Mouse (Mus musculus) c-Kit-positive CD71-positive TER-119-negative erythroid progenitor cells, embryonic 14.5 days (primary cell): Measurements from ENCODE around the gene Lama1.
"Not testable (repeated sequence)": the region's sequence is repeated elsewhere in the genome, so short reads cannot be mapped to it uniquely, and the experiment has no call there.

ENCODE experiments used
- DNase-seq: peaks from one replicate; pipeline ENCODE4 v3.0.0-alpha.2; 2013; ENCODE audit warnings: low read depth

The Lama1 gene

DNA sequence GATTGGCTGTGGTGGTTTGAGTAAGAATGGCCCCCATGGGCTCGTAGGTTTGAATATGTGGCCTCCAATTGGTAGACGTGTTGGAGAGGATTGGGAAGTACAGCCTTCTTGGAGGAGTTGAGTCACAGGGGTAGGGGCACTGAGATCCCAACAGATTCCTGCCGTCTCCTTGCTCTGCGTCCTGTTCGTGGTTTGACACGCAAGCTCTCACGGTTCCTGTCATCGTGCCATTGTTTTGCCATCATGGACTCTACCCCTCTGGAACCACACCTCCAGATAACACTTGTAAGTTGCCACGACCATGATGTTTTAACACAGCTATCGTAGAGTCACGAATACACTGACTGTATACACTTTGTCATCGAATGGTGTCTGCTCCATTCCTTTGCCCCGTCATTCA lies 141.9 kb downstream of the Lama1 start:
- DNase-seq = no peak

GRCm38 (mm10) chr17:67841494-67841893 lies 144.4 kb downstream of the Lama1 start:
- DNase-seq = not testable (repeated sequence)

- DNase-seq = no peak
Measured at GRCm38 (mm10) chr17:67861080-67861630, 164.1 kb downstream of the Lama1 start.

DNA sequence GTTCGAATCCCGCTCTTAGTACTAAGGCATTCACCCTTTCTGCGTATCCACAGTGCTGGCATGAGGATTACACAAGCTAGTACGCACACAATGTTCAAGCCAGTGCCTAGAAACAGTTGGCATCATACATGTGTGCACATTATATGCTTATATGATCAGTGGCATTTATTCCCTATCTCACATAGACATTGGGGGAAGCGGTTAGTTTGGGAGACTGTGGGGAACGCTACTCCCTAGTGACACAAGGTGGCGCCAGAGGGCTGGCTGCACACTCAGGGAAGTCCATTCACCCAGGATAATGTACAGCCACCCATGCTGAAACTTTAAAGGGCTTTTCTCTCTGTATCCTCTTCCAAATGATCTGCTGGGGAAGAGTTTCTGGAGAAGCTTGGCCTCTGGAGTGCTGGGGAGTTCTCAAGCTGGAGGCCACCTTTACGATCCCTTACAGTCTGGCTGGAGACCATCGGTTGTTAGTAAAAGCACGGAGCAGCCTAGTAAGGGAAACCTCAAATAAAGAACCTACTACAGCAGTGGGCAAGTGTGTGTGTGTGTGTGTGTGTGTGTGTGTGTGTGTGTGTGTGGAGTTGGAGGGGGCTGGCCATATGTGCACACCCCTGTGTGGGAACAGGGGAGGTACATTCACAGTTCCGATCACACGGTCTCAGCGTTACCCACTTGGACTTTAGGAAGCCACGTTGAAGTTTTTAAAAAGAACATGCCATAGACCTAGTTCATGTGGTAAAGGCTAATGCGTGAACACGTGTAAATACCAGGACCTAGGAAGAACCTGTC lies 164.9 kb downstream of the Lama1 start:
- DNase-seq = peak; percentile 20

- DNase-seq = no peak
Measured at GRCm38 (mm10) chr17:67864363-67864762, 167.3 kb downstream of the Lama1 start.

- DNase-seq = no peak
Measured at GRCm38 (mm10) chr17:67864912-67865311, 167.9 kb downstream of the Lama1 start.

DNA sequence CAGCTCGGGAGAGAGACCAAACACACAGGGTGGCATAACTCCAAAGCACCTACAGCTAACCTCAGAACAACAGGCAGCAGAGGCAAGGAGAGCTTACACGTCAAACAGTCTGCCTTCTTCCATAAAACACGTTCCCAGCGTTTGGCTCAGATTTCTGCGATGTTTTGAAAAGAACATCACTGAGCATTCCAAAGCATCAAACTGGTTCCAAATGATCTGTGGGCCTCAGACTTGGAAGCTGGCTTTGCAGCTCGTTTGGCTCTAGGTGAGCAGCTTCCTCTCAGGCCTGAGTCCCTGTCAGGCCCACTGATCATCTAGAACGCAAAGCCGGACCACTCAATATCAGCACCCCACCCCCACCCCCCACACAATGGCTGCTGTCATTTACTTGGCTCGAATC lies 169.0 kb downstream of the Lama1 start:
- no peak for DNase-seq

DNA sequence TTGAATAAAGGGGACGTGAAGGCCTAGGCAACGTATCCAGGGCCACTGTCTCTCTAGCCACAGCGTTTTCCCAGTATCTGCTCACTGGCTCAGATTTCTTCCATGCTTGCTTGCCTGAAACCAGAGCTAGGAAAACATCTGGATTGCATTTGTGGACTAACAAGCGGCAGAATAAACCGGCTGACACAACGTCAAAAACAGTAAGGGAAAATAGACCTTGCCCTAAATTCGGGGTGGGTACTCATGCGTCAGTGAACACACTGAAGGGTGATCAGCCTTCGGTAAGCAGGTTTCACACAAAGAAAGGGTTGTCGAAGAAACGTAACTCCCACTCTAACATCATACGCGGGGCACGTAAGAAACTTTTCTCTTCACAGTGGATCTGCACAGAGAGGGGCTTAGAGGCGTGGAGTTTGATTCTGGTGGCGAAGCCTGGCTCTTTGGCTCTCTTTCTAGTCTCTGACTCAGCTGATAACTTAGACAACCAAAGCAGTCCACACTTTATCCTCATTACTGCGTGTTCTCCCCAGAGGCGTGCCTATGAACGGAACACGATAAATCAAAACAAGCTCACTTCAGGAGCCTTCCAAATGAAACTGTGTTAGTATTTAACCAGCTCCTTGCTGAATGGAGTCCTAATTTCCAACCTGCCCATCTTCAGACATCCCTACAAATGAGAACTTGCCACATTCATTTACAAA lies 169.6 kb downstream of the Lama1 start:
- DNase-seq = no peak

DNA sequence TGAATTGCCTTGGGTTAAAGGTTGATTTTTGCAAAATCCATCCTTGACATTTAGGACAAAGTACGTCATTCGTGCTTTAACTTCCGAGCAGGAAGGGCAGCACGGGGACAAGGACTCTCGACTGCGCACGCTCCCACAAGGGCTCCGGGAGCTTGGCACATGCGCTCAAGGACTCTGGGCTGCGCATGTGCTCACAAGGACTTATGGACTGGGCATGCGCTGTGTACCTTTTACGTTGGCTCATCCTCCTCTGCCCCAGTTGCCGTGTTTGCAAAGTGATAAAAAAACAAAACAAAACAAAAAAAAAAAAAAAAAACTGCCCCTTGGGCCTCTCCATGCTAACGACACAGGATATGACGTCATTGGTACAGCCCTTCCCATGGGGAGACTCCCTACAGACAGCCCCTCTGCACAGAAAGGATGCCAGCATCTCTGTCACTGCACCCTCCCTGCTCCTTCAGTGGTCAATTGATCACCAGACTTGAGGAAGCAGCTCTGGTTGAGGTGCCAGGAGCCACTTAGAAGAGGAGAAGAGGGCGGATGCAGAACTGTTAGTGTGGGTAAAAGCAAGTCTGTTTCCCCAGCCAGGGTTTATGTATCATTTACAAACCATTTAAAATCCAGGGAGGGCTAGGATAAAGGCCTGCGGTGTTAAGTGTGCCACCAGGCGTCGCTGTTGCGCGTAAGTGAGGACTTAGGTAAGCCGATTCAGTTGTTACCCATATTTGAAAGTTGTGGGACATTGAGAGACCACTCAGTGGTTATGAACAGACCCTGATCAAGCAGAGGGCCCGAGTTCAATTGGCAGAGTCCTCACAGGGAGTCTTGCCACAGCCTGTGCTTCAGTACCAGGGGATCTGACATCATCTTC lies 172.9 kb downstream of the Lama1 start:
- peak; percentile 25 for DNase-seq
